Mouse (Mus musculus) neural tube, embryonic 10.5 days (tissue): ENCODE results near the gene Hyou1.
"Not testable (repeated sequence)": the region's sequence is repeated elsewhere in the genome, so short reads cannot be mapped to it uniquely, and the experiment has no call there.

Experiments
- DNase-seq: peaks from one replicate; pipeline ENCODE4 v3.0.0-alpha.2; 2017; ENCODE audit warnings: low spot score; ENCODE audit errors: extremely low spot score

Gene Hyou1

DNA sequence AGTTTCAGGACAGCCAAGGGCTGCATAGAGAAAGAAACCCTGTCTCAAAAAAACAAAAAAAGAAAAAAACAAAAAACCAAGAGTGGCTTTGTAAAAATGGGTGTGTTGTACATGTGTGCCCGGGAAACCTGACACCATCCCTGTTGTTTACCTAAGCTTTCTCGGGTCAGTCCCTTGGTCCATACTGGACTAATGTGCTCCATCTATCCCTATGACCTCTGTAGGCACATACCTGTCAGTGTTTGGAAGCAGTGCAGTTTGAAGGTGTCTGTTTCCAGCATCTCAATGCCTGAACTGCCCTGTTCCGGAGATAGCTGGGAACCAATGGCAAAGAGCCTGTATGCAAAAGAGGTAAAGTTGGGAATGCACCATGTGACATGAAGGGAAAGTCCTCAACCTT, 25.7 kb downstream of the Hyou1 start:
- no peak for DNase-seq

GRCm38 (mm10) chr9:44406906-44407751, 27.8 kb downstream of the Hyou1 start, which contains the start of the genes Rps25 and Trappc4:
Rps25 (plus strand) TSS chr9:44407139.
Trappc4 (minus strand) TSS chr9:44407600.
- peak; percentile 97 for DNase-seq

GRCm38 (mm10) chr9:44407752-44408097, 28.4 kb downstream of the Hyou1 start:
- DNase-seq = no peak

- DNase-seq = not testable (repeated sequence)
Measured at GRCm38 (mm10) chr9:44408693-44409092, 29.4 kb downstream of the Hyou1 start.

DNA sequence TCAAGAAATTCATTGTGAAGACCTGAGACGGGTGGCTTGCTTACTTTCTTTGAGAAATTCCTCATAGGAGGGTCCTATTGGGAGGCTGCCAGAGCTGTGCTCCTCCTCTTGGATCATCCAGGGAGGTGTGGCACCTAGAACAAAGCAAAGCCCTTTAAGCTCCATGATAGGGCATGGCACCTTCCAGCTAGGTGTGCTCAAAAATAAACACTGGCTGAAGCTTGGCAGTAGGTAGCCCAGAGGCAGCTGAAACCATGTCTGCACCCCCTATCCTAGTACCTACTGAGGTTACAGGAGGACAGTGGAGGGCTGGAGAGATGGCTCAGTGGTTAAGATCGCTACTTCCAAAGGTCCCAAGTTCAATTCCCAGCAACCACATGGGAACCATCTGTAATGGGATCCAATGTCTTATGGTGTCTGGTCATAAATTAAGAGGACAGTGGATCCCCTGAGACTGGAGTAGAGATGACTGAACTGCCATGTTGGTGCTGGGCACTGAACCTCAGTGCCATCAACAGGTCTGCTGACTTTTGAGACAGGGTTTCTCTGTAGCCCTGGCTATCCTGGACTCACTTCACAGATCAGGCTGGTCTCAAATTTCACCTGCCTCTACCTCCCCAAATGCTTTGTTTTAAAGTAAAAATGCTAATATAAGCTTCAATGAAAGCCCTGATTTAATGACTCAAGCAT, 31.5 kb downstream of the Hyou1 start:
- no peak for DNase-seq

DNA sequence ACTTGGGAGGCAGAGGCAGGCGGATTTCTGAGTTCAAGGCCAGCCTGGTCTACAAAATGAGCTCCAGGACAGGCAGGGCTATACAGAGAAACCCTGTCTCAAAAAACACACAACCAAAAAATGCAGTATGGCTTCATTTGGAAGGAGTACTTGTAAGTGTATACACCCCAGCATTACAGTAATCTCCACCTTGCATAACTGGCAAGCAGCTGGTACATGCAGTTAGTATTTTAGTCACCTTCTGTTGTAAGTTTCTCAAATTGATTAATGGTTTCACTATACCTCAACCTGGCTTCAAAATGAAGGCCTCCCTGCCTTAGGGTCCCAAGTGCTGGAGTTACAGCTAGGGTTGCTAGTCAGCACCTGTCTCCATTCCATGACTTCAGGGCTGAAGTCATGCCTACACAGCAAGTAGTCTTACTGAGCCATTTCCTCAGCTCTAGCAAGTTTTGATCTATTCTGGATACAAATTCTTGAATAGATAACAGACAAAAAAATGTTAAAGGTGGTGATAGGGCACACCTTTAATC, 32.4 kb downstream of the Hyou1 start:
- no peak for DNase-seq

- no peak for DNase-seq
Measured at GRCm38 (mm10) chr9:44412306-44412705, 33.0 kb downstream of the Hyou1 start.

GRCm38 (mm10) chr9:44412781-44413180, 33.5 kb downstream of the Hyou1 start:
- no peak for DNase-seq

DNA sequence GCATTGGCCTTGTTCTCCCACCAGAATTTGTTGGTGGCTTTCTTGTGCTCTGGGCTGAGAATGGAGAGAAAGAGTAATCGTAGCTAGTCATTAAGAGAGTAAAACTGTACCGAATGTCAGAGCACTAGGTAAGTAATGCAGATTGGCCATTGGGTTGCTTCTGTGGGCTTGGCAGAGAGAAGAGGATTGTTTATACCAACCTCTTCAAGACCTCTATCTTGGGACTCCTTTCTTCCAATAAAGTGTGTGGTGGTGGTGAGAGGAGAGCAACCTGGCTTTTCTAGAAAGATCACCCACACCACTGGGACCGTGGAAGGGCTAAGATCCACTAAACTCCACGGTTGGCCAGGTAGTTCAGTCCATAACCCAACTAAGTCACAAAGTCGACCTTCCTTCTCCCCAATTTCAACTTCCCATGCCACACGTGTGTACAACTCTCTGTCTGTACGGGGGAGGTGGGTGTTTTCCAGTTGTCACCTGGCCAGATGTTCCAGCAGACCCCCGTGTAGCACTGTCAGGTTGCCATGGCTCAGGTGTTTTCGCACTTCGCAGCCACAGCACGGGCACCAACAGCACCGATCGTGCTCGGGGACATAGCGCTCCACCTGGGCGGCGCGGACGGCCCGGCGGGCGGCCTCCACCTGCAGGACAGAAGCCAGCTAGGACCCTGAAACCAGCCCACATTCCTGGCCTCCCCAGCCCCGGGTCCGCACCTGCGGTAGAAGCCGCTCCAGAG, 38.0 kb downstream of the Hyou1 start:
- DNase-seq = no peak

GRCm38 (mm10) chr9:44417892-44418363, 38.6 kb downstream of the Hyou1 start:
- peak; percentile 95 for DNase-seq

DNA sequence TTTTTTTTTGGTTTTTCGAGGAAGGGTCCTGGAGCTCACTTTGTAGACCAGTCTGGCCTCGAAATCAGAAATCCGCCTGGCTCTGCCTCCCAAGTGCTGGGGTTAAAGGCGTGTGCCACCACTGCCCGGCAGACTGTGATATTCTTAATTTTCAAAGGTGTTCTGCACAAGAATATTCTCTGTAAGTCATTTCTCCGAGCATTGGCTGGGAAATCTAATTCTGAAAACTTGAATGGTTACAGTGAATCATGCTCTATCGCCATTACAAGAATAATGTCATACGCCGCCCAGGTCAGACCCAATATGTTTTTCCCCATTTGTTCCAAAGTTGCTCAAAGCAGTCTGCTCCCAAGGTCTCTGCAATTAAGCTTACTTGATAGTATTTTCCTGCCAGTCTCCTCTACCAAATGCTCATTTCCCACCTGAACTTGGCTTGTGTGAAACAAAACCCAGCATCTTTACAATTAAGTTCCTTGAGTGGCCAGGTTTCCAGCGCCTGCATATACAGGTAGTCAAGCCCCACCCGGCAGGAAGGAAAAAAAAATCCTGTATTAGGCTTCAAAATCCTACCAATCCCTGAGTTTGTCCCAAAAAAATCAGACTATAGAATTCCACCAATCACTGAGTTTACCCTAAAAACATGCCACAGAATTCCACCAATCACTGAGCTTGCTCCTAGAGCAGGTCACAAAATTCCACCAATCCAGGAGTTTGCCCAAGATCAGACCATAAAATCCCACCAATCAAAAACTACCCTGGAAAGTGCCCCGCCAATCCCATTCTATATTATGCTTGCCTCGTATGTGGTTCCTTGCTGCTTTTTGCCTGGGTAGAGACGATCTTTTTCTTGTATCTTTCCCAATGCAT, 39.5 kb downstream of the Hyou1 start, which contains the start of gene Ccdc84:
Ccdc84 (minus strand) TSS at position 51 of the 867 bp plus-strand sequence.
- no peak for DNase-seq

GRCm38 (mm10) chr9:44419730-44420129, 40.4 kb downstream of the Hyou1 start:
- DNase-seq = not testable (repeated sequence)

DNA sequence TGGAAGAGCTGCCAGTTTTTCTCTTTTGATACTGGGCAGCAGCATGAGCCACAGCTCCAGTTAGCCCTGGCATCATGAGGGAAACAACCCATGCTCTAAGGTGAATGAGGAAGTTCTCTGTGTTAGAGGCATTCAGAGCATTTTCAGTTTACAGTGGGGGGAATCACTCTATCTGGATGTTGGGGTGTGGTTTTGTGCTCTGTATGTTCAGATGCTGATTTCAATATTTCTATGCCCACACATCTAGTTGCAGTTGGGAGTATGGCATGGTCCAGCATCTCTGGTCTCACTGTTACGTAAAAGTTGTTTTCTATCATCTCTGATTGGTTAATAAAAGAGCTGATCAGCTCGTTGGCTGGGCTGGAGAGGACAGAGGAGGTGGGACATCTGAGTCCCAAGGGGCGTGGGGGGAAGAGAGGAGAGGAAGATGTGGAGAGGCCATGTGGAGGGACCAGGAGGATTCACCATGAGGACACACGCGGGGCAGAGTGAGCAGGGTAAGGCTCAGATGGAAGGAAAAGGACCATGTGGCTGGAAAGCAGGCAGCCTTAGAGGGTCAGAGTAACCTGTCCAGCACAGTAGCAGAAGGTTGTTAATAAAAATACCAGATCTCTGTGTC, 41.1 kb downstream of the Hyou1 start:
- no peak for DNase-seq

DNA sequence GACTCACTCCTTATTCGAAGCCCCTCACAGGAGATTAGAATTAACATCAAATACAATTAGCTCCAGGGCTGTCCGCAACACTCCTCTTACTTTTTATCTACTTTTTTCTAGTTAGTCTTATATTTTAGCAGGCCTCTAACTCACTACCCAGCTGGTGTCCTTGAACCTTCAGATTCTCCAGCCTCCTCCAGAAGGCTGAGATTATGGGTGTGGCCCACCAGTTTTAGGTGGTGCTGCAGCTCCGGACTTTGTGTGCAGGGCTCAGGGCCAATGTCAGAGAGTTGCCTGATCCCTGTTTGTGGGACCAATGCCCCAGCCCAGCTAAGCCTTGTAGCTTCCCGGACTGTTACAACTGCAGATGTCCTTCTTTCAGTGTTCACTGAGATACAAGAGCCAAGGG, 44.3 kb downstream of the Hyou1 start:
- DNase-seq = no peak

DNA sequence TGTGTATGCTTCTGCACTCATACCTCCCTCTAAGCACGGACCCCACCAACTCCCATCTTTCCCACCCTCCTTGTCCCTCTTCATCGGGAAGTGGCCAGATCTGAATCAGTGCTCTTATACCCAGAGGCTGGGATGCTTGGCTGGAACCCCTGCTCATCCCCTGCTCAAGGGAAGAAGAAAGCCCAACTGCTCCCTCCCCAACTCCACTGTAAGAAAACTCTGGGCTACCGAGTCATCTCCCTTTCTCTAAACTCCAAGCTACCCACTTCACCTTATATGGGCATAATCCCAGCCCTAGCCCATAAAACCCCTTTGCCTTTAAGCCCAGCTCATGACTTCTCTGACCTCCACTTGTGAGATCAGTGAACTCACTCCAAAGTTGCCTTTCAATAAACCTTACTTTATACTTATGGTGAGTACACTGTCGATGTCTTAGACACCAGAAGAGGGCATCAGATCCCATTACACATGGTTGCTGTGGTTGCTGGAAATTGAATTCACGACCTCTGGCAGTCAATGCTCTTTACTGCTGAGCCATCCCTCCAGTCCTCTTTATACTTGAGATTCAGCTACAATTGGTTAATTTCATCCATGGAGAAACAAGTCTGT, 53.4 kb downstream of the Hyou1 start:
- no peak for DNase-seq

GRCm38 (mm10) chr9:44435747-44436146, 56.5 kb downstream of the Hyou1 start:
- DNase-seq = no peak

- DNase-seq = no peak
Measured at GRCm38 (mm10) chr9:44440961-44441360, 61.7 kb downstream of the Hyou1 start, which contains the start of gene Foxr1. Foxr1 (minus strand) TSS chr9:44441136.
